Mouse (Mus musculus) CH12.LX (cell line): Measurements from ENCODE around the gene Akt3. TPM values are rescaled to one million over a fixed set of nuclear protein-coding genes. Genes with fewer than 3 reads are reported as not detected.

Experiments used
- DNase-seq: peaks from one replicate; pipeline ENCODE4 v3.0.0-alpha.2; 2013; ENCODE audit errors: extremely low read depth
- H3K27ac ChIP-seq: 2 replicates; pipeline ENCODE4 v1.5.1; 2012; ENCODE audit warnings: low read depth, mild to moderate bottlenecking, control low read depth, moderate library complexity; ENCODE audit not compliant: insufficient read depth
- H3K27me3 ChIP-seq: replicated peaks from 2 replicates; pipeline ENCODE3; 2012; ENCODE audit warnings: inconsistent platforms
- H3K36me3 ChIP-seq, 2 experiments: replicated peaks in 1 of 2; 2 replicates each; pipeline versions ENCODE3 to v1.6.1; 2012; ENCODE audit warnings: inconsistent platforms in 1 of 2, low read length in 1 of 2, mild to moderate bottlenecking in 1 of 2, mixed read lengths in 1 of 2, moderate library complexity in 1 of 2; ENCODE audit not compliant: control insufficient read depth in 1 of 2, insufficient read depth in 1 of 2
- H3K4me1 ChIP-seq, 2 experiments: 2 replicates each; pipeline ENCODE4 v1.6.1; 2012; ENCODE audit warnings: inconsistent platforms in 1 of 2, moderate library complexity in 1 of 2; ENCODE audit not compliant: insufficient read depth in 2 of 2, control insufficient read depth in 1 of 2
- H3K4me2 ChIP-seq: 2 replicates; pipeline ENCODE4 v1.6.1; 2012; ENCODE audit warnings: low read depth, mild to moderate bottlenecking, control low read depth; ENCODE audit not compliant: poor library complexity, insufficient read depth, severe bottlenecking
- H3K4me3 ChIP-seq, 3 experiments: fragments of 150-350 bp in 1 of 3; sonication (generic) in 1 of 3; replicated peaks in 1 of 3; 2 replicates each; pipeline versions ENCODE3 to v1.5.1; 2011 to 2012; ENCODE audit warnings: low read depth in 2 of 3, low read length in 2 of 3, mild to moderate bottlenecking in 2 of 3, moderate library complexity in 2 of 3, control low read depth in 1 of 3, improper control_type of control experiment in 1 of 3, inconsistent platforms in 1 of 3, mixed read lengths in 1 of 3; ENCODE audit not compliant: poor library complexity in 1 of 3
- H3K79me2 ChIP-seq: replicated peaks from 2 replicates; pipeline ENCODE4 v1.6.1; 2012; ENCODE audit warnings: mild to moderate bottlenecking, moderate library complexity; ENCODE audit not compliant: control insufficient read depth, poor library complexity, insufficient read depth, severe bottlenecking; ENCODE audit errors: extremely low read depth
- H3K9ac ChIP-seq: 2 replicates; pipeline ENCODE4 v1.6.1; 2012; ENCODE audit warnings: low read depth, mild to moderate bottlenecking, control low read depth, moderate library complexity; ENCODE audit not compliant: insufficient read depth
- H3K9me3 ChIP-seq: replicated peaks from 2 replicates; pipeline ENCODE3; 2012; ENCODE audit warnings: low read length, inconsistent platforms, mixed read lengths
- BHLHE40 ChIP-seq: IDR thresholded peaks from 2 replicates; pipeline ENCODE4 v1.6.1; 2011; ENCODE audit warnings: mild to moderate bottlenecking, low read depth, low read length, improper control_type of control experiment
- CHD2 ChIP-seq: IDR thresholded peaks from 2 replicates; pipeline ENCODE4 v1.6.1; 2011; ENCODE audit warnings: low read length, improper control_type of control experiment
- CTCF ChIP-seq, 2 experiments: IDR thresholded peaks in 1 of 2; conservative IDR thresholded peaks in 1 of 2; 2 replicates each; pipeline ENCODE4 v1.5.1; 2011 to 2012; ENCODE audit warnings: low read depth in 2 of 2, low read length in 2 of 2, improper control_type of control experiment in 1 of 2, inconsistent platforms in 1 of 2, mild to moderate bottlenecking in 1 of 2, moderate library complexity in 1 of 2
- E2F4 ChIP-seq: IDR thresholded peaks from 2 replicates; pipeline ENCODE4 v1.6.1; 2011; ENCODE audit warnings: low read depth, low read length, improper control_type of control experiment; ENCODE audit not compliant: insufficient replicate concordance
- ETS1 ChIP-seq: conservative IDR thresholded peaks from 2 replicates; pipeline ENCODE4 v1.6.1; 2012; ENCODE audit warnings: low read depth, mild to moderate bottlenecking, inconsistent platforms, low read length, improper control_type of control experiment, moderate library complexity
- GABPA ChIP-seq: IDR thresholded peaks from 2 replicates; pipeline ENCODE4 v1.6.1; 2012; ENCODE audit warnings: low read depth, low read length, improper control_type of control experiment, inconsistent platforms; ENCODE audit not compliant: insufficient replicate concordance
- IRF4 ChIP-seq: IDR thresholded peaks from 2 replicates; pipeline ENCODE4 v1.6.1; 2014; ENCODE audit warnings: low read depth, mild to moderate bottlenecking, inconsistent platforms, low read length, improper control_type of control experiment
- JUND ChIP-seq: conservative IDR thresholded peaks from 2 replicates; pipeline ENCODE4 v1.6.1; 2011; ENCODE audit warnings: low read depth, low read length, improper control_type of control experiment
- KAT2A ChIP-seq: IDR thresholded peaks from 2 replicates; pipeline ENCODE4 v1.6.1; 2012; ENCODE audit warnings: low read length, improper control_type of control experiment, inconsistent platforms; ENCODE audit not compliant: insufficient replicate concordance
- MAFK ChIP-seq: IDR thresholded peaks from 2 replicates; pipeline ENCODE4 v1.6.1; 2011; ENCODE audit warnings: low read length, improper control_type of control experiment; ENCODE audit not compliant: insufficient replicate concordance
- MAX ChIP-seq: IDR thresholded peaks from 2 replicates; pipeline ENCODE4 v1.6.1; 2011; ENCODE audit warnings: low read length, improper control_type of control experiment
- MXI1 ChIP-seq: IDR thresholded peaks from 2 replicates; pipeline ENCODE4 v1.6.1; 2011; ENCODE audit warnings: mild to moderate bottlenecking, low read depth, low read length, improper control_type of control experiment
- NELFE ChIP-seq: IDR thresholded peaks from 2 replicates; pipeline ENCODE4 v1.6.1; 2011; ENCODE audit warnings: low read depth, low read length, improper control_type of control experiment
- POLR2AphosphoS2 ChIP-seq: IDR thresholded peaks from 2 replicates; pipeline ENCODE4 v1.6.1; 2011; ENCODE audit warnings: low read depth, low read length, improper control_type of control experiment
- RCOR1 ChIP-seq: conservative IDR thresholded peaks from 2 replicates; pipeline ENCODE4 v1.6.1; 2012; ENCODE audit warnings: low read depth, mild to moderate bottlenecking, inconsistent platforms, low read length, improper control_type of control experiment
- TCF12 ChIP-seq: IDR thresholded peaks from 2 replicates; pipeline ENCODE4 v1.6.1; 2014; ENCODE audit warnings: low read depth, mild to moderate bottlenecking, inconsistent platforms, low read length, improper control_type of control experiment
- UBTF ChIP-seq: IDR thresholded peaks from 2 replicates; pipeline ENCODE4 v1.6.1; 2012; ENCODE audit warnings: low read depth, mild to moderate bottlenecking, inconsistent platforms, low read length, improper control_type of control experiment, moderate library complexity
- USF1 ChIP-seq: IDR thresholded peaks from 2 replicates; pipeline ENCODE4 v1.6.1; 2014; ENCODE audit warnings: low read depth, mild to moderate bottlenecking, inconsistent platforms, low read length, improper control_type of control experiment
- USF2 ChIP-seq: conservative IDR thresholded peaks from 2 replicates; pipeline ENCODE4 v1.6.1; 2011; ENCODE audit warnings: low read depth, low read length, improper control_type of control experiment
- ZC3H11A ChIP-seq: IDR thresholded peaks from 2 replicates; pipeline ENCODE4 v1.6.1; 2012; ENCODE audit warnings: low read depth, mild to moderate bottlenecking, inconsistent platforms, low read length, improper control_type of control experiment
- ZMIZ1 ChIP-seq: IDR thresholded peaks from 2 replicates; pipeline ENCODE4 v1.6.1; 2012; ENCODE audit warnings: low read depth, mild to moderate bottlenecking, inconsistent platforms, low read length, improper control_type of control experiment
- dilution Hi-C: fragments of 300-500 bp; cut with MboI; formaldehyde crosslinking; loops from 2 replicates; pipeline ENCODE4 v1.14.3; 2020; ENCODE audit warnings: low sequenced_read_pairs; ENCODE audit not compliant: extremely low pct_unique_long_range_greater_than_20kb, extremely low pct_ligation_motif_present
- in situ Hi-C: fragments of 300-500 bp; cut with MboI; formaldehyde crosslinking; loops from 3 replicates; pipeline ENCODE4 v1.14.3; 2019; ENCODE audit warnings: low sequenced_read_pairs, low pct_ligation_motif_present, low pct_unique_long_range_greater_than_20kb, mixed read lengths
- polyA plus RNA-seq: library from polyadenylated mRNA; unstranded; fragments of >175 nt; gene quantifications from 2 replicates; pipeline ENCODE4 v1.2.1, GENCODE M21; 2012; ENCODE audit warnings: low read depth; ENCODE audit not compliant: insufficient read length
- total RNA-seq, 2 experiments: library from RNA; depleted of rRNA; stranded (reverse); fragments of 300-350 nt in 1 of 2; fragments of >200 nt in 1 of 2; gene quantifications; 2 replicates each; pipeline ENCODE4 v1.2.3; 2012 to 2014

Akt3 gene
- total and polyA plus RNA-seq, 3 experiments: 0.34 to 1.3 (median 0.82) TPM

DNA sequence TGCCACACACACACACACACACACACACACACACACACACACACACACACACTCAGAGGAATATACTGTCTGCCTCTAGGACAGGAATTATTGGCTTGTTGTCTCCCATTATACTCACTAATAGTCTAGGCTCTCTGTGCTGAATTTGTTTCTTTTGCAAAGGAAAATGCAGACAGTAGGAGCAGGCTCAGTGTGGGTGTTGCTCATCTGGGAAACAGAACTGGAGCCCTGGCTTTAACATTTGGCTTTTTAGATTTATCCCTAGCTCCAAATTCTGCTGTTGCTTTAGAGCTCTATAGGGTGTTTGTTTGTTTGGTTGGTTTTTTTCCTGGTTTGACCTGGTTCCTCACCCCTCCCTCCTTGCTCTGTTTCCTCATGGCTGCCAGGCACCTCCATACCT, 278.8 kb downstream of the Akt3 start:
- Histone ChIP-seq H3K4me3 (no peak overlapping the region), H3K4me1 (peaks cover 7 to 26% of the 10 kb centered on the region in 2 experiments), H3K36me3 (peaks cover 0 to 11% of the 10 kb centered on the region in 2 experiments)
- no peak for DNase-seq
- in situ Hi-C loops: no loop called here
- TF ChIP-seq IRF4 (no peak), ZMIZ1 (no peak), CTCF (conservative IDR thresholded peaks at IDR 0.05 in 1 of 2, IDR thresholded peaks at IDR 0.05 in 1 of 2; ENCODE audit: low read depth in 2 of 2, low read length in 2 of 2) (no peak), MAFK (no peak), GABPA (no peak), RCOR1 (no peak), CHD2 (no peak), MAX (no peak), KAT2A (no peak), USF1 (no peak), USF2 (no peak), JUND (no peak), UBTF (no peak)
- TF ChIP-seq, all 38 proteins: peak for 0
- no peak overlapping the region for H3K9ac ChIP-seq
- no peak overlapping the region for H3K4me2 ChIP-seq
- H3K27ac ChIP-seq: no peak overlapping the region
- no peaks in the 10 kb centered on the region for H3K27me3 ChIP-seq
- no peaks in the 10 kb centered on the region for H3K79me2 ChIP-seq
- H3K9me3 ChIP-seq: no peaks in the 10 kb centered on the region
- dilution Hi-C loops: no loop called here

GRCm38 (mm10) chr1:176973356-176974088, 284.5 kb downstream of the Akt3 start:
- no peak overlapping the region for H3K27ac ChIP-seq
- dilution Hi-C loops (no loop called here), in situ Hi-C loops (no loop called here)
- TF ChIP-seq ETS1: no peak
- TF ChIP-seq E2F4: no peak
- TF ChIP-seq ZMIZ1: no peak
- TF ChIP-seq ZC3H11A: no peak
- no peak for TF ChIP-seq IRF4
- TF ChIP-seq MXI1: no peak
- TF ChIP-seq TCF12: no peak
- TF ChIP-seq POLR2AphosphoS2: no peak
- TF ChIP-seq JUND: no peak
- TF ChIP-seq BHLHE40: no peak
- no peak for TF ChIP-seq NELFE
- no peak overlapping the region for H3K4me3 ChIP-seq
- DNase-seq: no peak
- peaks cover 5 to 15% of the 10 kb centered on the region in 2 experiments; a peak in 3 of 4 replicates for H3K4me1 ChIP-seq
- H3K27me3 ChIP-seq: no peaks in the 10 kb centered on the region
- H3K9ac ChIP-seq: no peak overlapping the region
- H3K9me3 ChIP-seq: no peaks in the 10 kb centered on the region
- H3K4me2 ChIP-seq: no peak overlapping the region
- H3K36me3 ChIP-seq: peaks cover 0 to 14% of the 10 kb centered on the region in 2 experiments
- no peaks in the 10 kb centered on the region for H3K79me2 ChIP-seq
